Mouse (Mus musculus) layer of hippocampus, postnatal 10 days (tissue): ENCODE data around the gene Zfp704. TPM values are rescaled to one million over a fixed set of nuclear protein-coding genes. Genes with fewer than 3 reads are reported as not detected.

Source experiments
- DNase-seq, 2 experiments: peaks; one replicate each; pipeline ENCODE4 v3.0.0; 2021; ENCODE audit warnings: low spot score in 2 of 2
- total RNA-seq, 2 experiments: library from RNA; stranded (reverse); gene quantifications; 2 replicates each; pipeline ENCODE4 v1.2.3; 2021

Zfp704 gene
- total RNA-seq, 2 experiments from 2014 or later = 48.3 to 48.8 TPM

- no peak for DNase-seq
Observed at GRCm38 (mm10) chr3:9474331-9474730, 135.6 kb downstream of the Zfp704 start.

- peak; percentile 72 to 76 for DNase-seq
Observed at GRCm38 (mm10) chr3:9466287-9466686, 143.6 kb downstream of the Zfp704 start.

- DNase-seq = no peak
Observed at GRCm38 (mm10) chr3:9465731-9466130, 144.2 kb downstream of the Zfp704 start.

- DNase-seq = peak; percentile 19 to 46
Observed at GRCm38 (mm10) chr3:9461660-9462059, 148.2 kb downstream of the Zfp704 start.

- DNase-seq = no peak
Observed at GRCm38 (mm10) chr3:9460284-9460683, 149.6 kb downstream of the Zfp704 start.

GRCm38 (mm10) chr3:9456380-9456890 lies 153.4 kb downstream of the Zfp704 start:
- DNase-seq = no peak

- no peak for DNase-seq
Observed at GRCm38 (mm10) chr3:9455351-9455750, 154.5 kb downstream of the Zfp704 start.

GRCm38 (mm10) chr3:9454556-9455330 lies 155.1 kb downstream of the Zfp704 start:
- DNase-seq = no peak

- no peak for DNase-seq
Observed at GRCm38 (mm10) chr3:9450521-9450920, 159.4 kb downstream of the Zfp704 start.

- no peak for DNase-seq
Observed at GRCm38 (mm10) chr3:9449261-9450007, 160.5 kb downstream of the Zfp704 start.

- no peak for DNase-seq
Observed at GRCm38 (mm10) chr3:9448541-9448940, 161.3 kb downstream of the Zfp704 start.

GRCm38 (mm10) chr3:9444558-9444957 lies 165.3 kb downstream of the Zfp704 start:
- no peak for DNase-seq

- no peak for DNase-seq
Observed at GRCm38 (mm10) chr3:9443981-9444380, 165.9 kb downstream of the Zfp704 start.

GRCm38 (mm10) chr3:9443476-9443875 lies 166.4 kb downstream of the Zfp704 start:
- no peak for DNase-seq

- DNase-seq = no peak
Observed at GRCm38 (mm10) chr3:9441566-9442540, 168.0 kb downstream of the Zfp704 start.

- DNase-seq = peak in 1 of 2 experiments; percentile 9
Observed at GRCm38 (mm10) chr3:9440466-9440865, 169.4 kb downstream of the Zfp704 start.

- DNase-seq = no peak
Observed at GRCm38 (mm10) chr3:9439619-9440286, 170.1 kb downstream of the Zfp704 start.

- DNase-seq = no peak
Observed at GRCm38 (mm10) chr3:9436256-9436655, 173.6 kb downstream of the Zfp704 start.

- DNase-seq = no peak
Observed at GRCm38 (mm10) chr3:9434394-9435175, 175.3 kb downstream of the Zfp704 start.
